Mouse (Mus musculus) small intestine, adult 2 months (tissue): ENCODE results near the gene Ercc5.

Experiments used
- CTCF ChIP-seq: fragments of 200-500 bp; IDR thresholded peaks from 2 replicates; pipeline ENCODE4 v1.5.1; 2012; ENCODE audit warnings: low read depth, mild to moderate bottlenecking, control low read depth, inconsistent platforms, low read length, moderate library complexity, mixed read lengths; ENCODE audit not compliant: insufficient replicate concordance, insufficient read length; ENCODE audit errors: extremely low read depth
- POLR2A ChIP-seq: fragments of 200-500 bp; IDR thresholded peaks from 2 replicates; pipeline ENCODE4 v1.6.1; 2012; ENCODE audit warnings: low read depth, mild to moderate bottlenecking, control low read depth, inconsistent platforms, low read length, moderate library complexity

DNA sequence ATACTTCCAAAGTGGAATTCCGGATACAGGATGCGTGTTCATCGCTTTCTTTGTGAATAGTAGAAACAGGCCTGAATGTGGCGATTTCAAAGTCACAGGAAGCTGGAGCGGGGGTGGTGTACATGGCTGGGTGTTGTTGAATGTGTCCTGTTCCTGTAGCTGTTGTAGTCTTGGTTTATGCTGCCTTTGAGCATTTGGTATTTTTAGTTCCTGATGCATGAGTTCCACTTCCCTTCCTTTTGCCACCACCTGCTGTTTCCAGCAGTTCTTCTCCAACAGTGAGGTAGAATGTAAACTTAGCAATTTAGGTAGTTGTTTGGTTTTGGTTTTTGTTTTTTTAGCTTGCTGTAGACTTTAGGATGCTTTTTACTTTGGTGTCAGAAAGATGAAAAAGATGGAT, 14.8 kb downstream of the Ercc5 start:
- TF ChIP-seq CTCF (no peak), POLR2A (no peak)
